Mouse (Mus musculus): ENCODE data around the gene Clp1. TPM values are rescaled to one million over a fixed set of nuclear protein-coding genes. Genes with fewer than 3 reads are reported as not detected.
A peak's percentile ranks its signal among the peaks of the same experiment; 100 is the strongest.

The Clp1 gene
- 4.3 and 11.4 TPM in 2 replicates for polyA plus RNA-seq (2012; rRNA removed)

DNA sequence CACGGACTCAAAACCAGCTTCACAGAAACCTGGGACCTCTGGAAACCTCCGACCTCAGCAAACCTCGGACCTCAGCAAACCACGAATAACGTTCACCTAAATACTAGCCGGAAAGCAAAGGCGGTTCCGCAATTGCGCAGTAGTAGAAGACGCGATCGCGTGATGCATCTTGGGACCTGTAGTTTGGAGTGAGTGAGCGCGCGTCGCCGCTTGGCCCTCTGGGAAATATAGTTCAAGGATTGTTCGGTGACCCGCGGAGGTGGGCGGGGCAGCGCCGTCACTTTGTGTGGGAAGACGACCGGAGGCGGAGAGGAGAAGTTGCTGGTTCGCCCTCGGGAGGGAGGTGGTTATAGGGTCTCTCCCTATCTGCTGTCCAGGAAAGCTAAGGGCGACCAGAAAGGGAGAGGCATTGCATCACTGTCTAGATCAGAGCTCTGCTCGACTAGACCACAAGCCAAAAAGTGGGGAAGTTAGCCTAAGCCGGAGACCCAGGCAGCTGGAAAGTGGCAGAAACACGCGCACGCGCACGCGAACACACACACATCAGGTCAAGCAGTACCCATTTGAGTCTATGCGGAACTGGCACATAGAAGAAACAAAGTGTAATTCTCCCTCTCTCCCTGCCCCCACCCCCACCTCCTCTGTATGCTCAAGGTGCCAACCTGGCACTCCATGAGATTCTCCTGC, at the start of gene Clp1:
Clp1 (minus strand) TSS at position 179 of the 687 bp plus-strand sequence.
- no peak for TF ChIP-seq CTCF (IDR thresholded peaks at IDR 0.05; ENCODE audit: extremely low read depth, insufficient read length, insufficient replicate concordance, low read depth, low read length)
- TF ChIP-seq POLR2A (IDR thresholded peaks at IDR 0.05; ENCODE audit: low read depth, low read length) = peak; percentile 93
- Histone ChIP-seq H3K36me3 (ENCODE audit: control insufficient read depth, insufficient read depth, low read length) (peaks cover 16% of the 10 kb centered on the region), H3K4me3 (ENCODE audit: low read depth, low read length) (peak within 1 kb of the TSS; percentile 68), H3K4me1 (ENCODE audit: control insufficient read depth, insufficient read depth, insufficient read length, low read length) (peaks cover 9% of the 10 kb centered on the region), H3K27me3 (ENCODE audit: control insufficient read depth, insufficient read depth, low read length) (no peaks in the 10 kb centered on the region), H3K27ac (ENCODE audit: insufficient read depth, low read depth, low read length) (peak within 1 kb of the TSS; percentile 86)
- under 1% methylated on average over 39 of the region's 39 CpGs for WGBS

DNA sequence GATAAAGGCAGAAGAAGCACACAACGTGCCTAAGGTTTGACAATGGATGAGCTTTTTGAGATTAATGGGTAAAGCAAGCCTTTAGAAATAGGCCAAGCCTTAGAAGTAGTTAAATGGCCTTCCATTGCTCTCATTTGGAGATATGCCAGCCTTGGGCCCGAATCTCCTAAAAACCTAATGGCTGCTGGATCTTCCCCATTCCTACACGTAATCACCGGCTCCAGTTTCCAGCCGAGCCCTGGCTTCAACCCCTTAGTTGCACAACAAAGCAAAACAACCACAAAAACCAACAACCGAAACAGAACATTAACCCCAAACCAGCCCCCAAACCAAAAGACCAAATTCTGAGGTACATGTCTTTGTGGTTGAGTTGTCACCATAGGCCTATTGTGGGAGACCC, 48.5 kb upstream of the Clp1 start:
- Histone ChIP-seq H3K36me3 (ENCODE audit: control insufficient read depth, insufficient read depth, low read length) (no peaks in the 10 kb centered on the region), H3K27ac (ENCODE audit: insufficient read depth, low read depth, low read length) (peak overlapping the region; percentile 75)
- 73% methylated on average over 6 of the region's 6 CpGs for WGBS

DNA sequence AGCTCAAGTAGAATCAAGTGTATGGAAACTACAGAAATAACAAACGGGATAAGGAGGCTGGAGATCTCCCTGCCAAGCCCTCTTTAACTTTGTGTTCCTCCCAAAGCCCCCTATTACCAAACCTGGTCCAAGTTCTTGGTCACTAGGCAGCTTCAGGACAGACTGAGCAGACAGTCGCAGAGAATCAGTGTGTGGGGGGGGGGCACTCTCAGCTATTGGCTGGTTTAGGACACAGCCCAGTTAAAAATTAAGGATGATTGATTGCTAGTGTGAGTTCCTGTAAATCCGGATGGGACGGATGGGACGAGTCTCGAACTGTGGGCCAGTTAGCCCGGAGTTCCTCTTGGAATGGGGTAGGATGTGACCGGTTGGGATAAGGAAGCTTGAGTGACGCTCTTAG, 48.1 kb upstream of the Clp1 start, which contains the start of gene Serping1:
Serping1 (minus strand) TSS at position 204 of the 400 bp plus-strand sequence.
- Histone ChIP-seq H3K27ac (ENCODE audit: insufficient read depth, low read depth, low read length) (peak within 1 kb of the TSS; percentile 75), H3K4me3 (ENCODE audit: low read depth, low read length) (peak within 1 kb of the TSS; percentile 37), H3K36me3 (ENCODE audit: control insufficient read depth, insufficient read depth, low read length) (no peaks in the 10 kb centered on the region), H3K27me3 (ENCODE audit: control insufficient read depth, insufficient read depth, low read length) (no peaks in the 10 kb centered on the region; the same call in 1 of the 2 replicates), H3K4me1 (ENCODE audit: control insufficient read depth, insufficient read depth, insufficient read length, low read length) (no peaks in the 10 kb centered on the region)
- no peak for TF ChIP-seq CTCF (IDR thresholded peaks at IDR 0.05; ENCODE audit: extremely low read depth, insufficient read length, insufficient replicate concordance, low read depth, low read length)
- no peak for TF ChIP-seq POLR2A (IDR thresholded peaks at IDR 0.05; ENCODE audit: low read depth, low read length)
- 75% methylated on average over 9 of the region's 9 CpGs for WGBS

More for the DNA sequence above, 48.5 kb upstream of the Clp1 start:
- no peaks in the 10 kb centered on the region; the same call in 1 of the 2 replicates for H3K27me3 ChIP-seq (ENCODE audit: control insufficient read depth, insufficient read depth, low read length)
- H3K4me3 ChIP-seq (ENCODE audit: low read depth, low read length) = no peak overlapping the region
- no peaks in the 10 kb centered on the region for H3K4me1 ChIP-seq (ENCODE audit: control insufficient read depth, insufficient read depth, insufficient read length, low read length)
- no peak for TF ChIP-seq CTCF (IDR thresholded peaks at IDR 0.05; ENCODE audit: extremely low read depth, insufficient read length, insufficient replicate concordance, low read depth, low read length)
- no peak for TF ChIP-seq POLR2A (IDR thresholded peaks at IDR 0.05; ENCODE audit: low read depth, low read length)

- H3K27ac ChIP-seq (ENCODE audit: insufficient read depth, low read depth, low read length) = peak overlapping the region; percentile 27; the same call in 1 of the 2 replicates
- H3K36me3 ChIP-seq (ENCODE audit: control insufficient read depth, insufficient read depth, low read length) = no peaks in the 10 kb centered on the region
- WGBS = 17% methylated on average over 15 of the region's 15 CpGs
- no peaks in the 10 kb centered on the region; the same call in 1 of the 2 replicates for H3K27me3 ChIP-seq (ENCODE audit: control insufficient read depth, insufficient read depth, low read length)
- H3K4me3 ChIP-seq (ENCODE audit: low read depth, low read length) = peak overlapping the region; percentile 37
- no peak for TF ChIP-seq CTCF (IDR thresholded peaks at IDR 0.05; ENCODE audit: extremely low read depth, insufficient read length, insufficient replicate concordance, low read depth, low read length)
- TF ChIP-seq POLR2A (IDR thresholded peaks at IDR 0.05; ENCODE audit: low read depth, low read length) = peak; percentile 40; the same call in 1 of the 2 replicates
- H3K4me1 ChIP-seq (ENCODE audit: control insufficient read depth, insufficient read depth, insufficient read length, low read length) = no peaks in the 10 kb centered on the region
These were observed 47.6 kb upstream of the Clp1 start for GRCm38 (mm10) chr2:84774751-84775150.

DNA sequence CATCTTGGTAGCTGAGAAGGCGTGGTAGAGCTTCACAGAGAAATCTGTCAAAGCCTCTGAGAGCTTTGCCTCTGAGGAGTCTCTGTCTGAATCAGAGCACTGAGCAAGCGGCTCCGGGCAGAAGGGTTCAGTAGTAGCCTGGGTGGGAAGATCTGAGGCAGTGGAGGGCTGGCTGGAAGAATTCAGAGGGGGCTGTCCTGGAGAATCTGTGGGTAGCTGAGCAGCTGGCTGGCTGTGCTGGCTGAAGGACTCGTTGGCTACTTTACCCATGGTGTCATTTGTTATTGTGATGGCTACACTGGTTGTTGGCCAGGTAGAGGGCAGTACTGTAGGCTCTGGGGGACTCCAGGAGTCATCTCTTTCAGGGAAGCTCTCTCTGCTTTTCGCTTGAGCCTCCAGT, 46.0 kb upstream of the Clp1 start:
- H3K36me3 ChIP-seq (ENCODE audit: control insufficient read depth, insufficient read depth, low read length) = no peaks in the 10 kb centered on the region
- 73% methylated on average over 5 of the region's 5 CpGs for WGBS
- H3K27ac ChIP-seq (ENCODE audit: insufficient read depth, low read depth, low read length) = no peak overlapping the region
- H3K4me3 ChIP-seq (ENCODE audit: low read depth, low read length) = peak overlapping the region; percentile 13
- TF ChIP-seq CTCF (IDR thresholded peaks at IDR 0.05; ENCODE audit: extremely low read depth, insufficient read length, insufficient replicate concordance, low read depth, low read length) (no peak), POLR2A (IDR thresholded peaks at IDR 0.05; ENCODE audit: low read depth, low read length) (no peak)
- H3K27me3 ChIP-seq (ENCODE audit: control insufficient read depth, insufficient read depth, low read length) = no peaks in the 10 kb centered on the region; the same call in 1 of the 2 replicates
- no peaks in the 10 kb centered on the region for H3K4me1 ChIP-seq (ENCODE audit: control insufficient read depth, insufficient read depth, insufficient read length, low read length)

GRCm38 (mm10) chr2:84772454-84772853, 45.3 kb upstream of the Clp1 start:
- TF ChIP-seq CTCF (IDR thresholded peaks at IDR 0.05; ENCODE audit: extremely low read depth, insufficient read length, insufficient replicate concordance, low read depth, low read length) = no peak
- no peak for TF ChIP-seq POLR2A (IDR thresholded peaks at IDR 0.05; ENCODE audit: low read depth, low read length)
- H3K27me3 ChIP-seq (ENCODE audit: control insufficient read depth, insufficient read depth, low read length) = no peaks in the 10 kb centered on the region; the same call in 1 of the 2 replicates
- no peaks in the 10 kb centered on the region for H3K4me1 ChIP-seq (ENCODE audit: control insufficient read depth, insufficient read depth, insufficient read length, low read length)
- H3K4me3 ChIP-seq (ENCODE audit: low read depth, low read length) = no peak overlapping the region
- no peak overlapping the region for H3K27ac ChIP-seq (ENCODE audit: insufficient read depth, low read depth, low read length)
- 70% methylated on average over 4 of the region's 4 CpGs for WGBS
- no peaks in the 10 kb centered on the region for H3K36me3 ChIP-seq (ENCODE audit: control insufficient read depth, insufficient read depth, low read length)

GRCm38 (mm10) chr2:84770501-84770900, 43.4 kb upstream of the Clp1 start:
- H3K36me3 ChIP-seq (ENCODE audit: control insufficient read depth, insufficient read depth, low read length) = no peaks in the 10 kb centered on the region
- H3K27me3 ChIP-seq (ENCODE audit: control insufficient read depth, insufficient read depth, low read length) = no peaks in the 10 kb centered on the region; the same call in 1 of the 2 replicates
- WGBS = 64% methylated on average over 6 of the region's 6 CpGs
- H3K4me3 ChIP-seq (ENCODE audit: low read depth, low read length) = no peak overlapping the region
- TF ChIP-seq CTCF (IDR thresholded peaks at IDR 0.05; ENCODE audit: extremely low read depth, insufficient read length, insufficient replicate concordance, low read depth, low read length) (no peak), POLR2A (IDR thresholded peaks at IDR 0.05; ENCODE audit: low read depth, low read length) (no peak)
- no peak overlapping the region for H3K27ac ChIP-seq (ENCODE audit: insufficient read depth, low read depth, low read length)
- H3K4me1 ChIP-seq (ENCODE audit: control insufficient read depth, insufficient read depth, insufficient read length, low read length) = no peaks in the 10 kb centered on the region
